Mouse (Mus musculus) stomach, postnatal 0 days (tissue): ENCODE measurements around the gene Asb15.

ENCODE experiments used
- CTCF ChIP-seq: IDR thresholded peaks from 2 replicates; pipeline ENCODE4 v1.5.1; 2016; ENCODE audit warnings: antibody characterized with exemption, low read depth, mild to moderate bottlenecking, moderate library complexity
- EP300 ChIP-seq: optimal IDR thresholded peaks from 2 replicates; pipeline ENCODE3; 2016; ENCODE audit warnings: antibody characterized with exemption

DNA sequence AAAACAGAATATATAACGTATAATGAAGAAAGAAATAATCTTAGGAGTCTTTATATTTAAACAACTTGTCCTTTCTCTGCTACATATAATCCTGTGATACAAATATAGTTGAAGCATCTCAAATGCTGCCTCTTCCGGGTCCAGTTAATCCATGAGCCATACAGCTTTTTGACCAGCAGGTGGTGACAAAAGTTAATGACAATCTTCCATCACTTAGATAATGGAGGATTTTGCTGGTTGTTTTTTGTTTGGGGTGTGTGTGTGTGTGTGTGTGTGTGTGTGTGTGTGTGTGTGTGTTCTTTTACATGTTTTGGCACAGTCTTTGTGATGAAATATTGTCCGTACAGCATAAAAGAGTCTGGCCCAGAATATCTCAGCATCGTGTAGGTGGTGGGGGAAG is 2.2 kb downstream of the Asb15 start:
- TF ChIP-seq CTCF, result peak; percentile 89
- TF ChIP-seq EP300, result no peak
